Mouse (Mus musculus) thymus, postnatal 14 days (tissue): Measurements from ENCODE around the gene Cd52.

Source experiments
- DNase-seq: peaks from one replicate; pipeline ENCODE4 v3.0.0; 2021

Gene Cd52

GRCm38 (mm10) chr4:134090521-134091224 lies 4.2 kb downstream of the Cd52 start:
- no peak for DNase-seq

- no peak for DNase-seq
Observed at GRCm38 (mm10) chr4:134089029-134089428, 5.9 kb downstream of the Cd52 start.

- peak; percentile 66 for DNase-seq
Observed at GRCm38 (mm10) chr4:134087412-134087811, 7.5 kb downstream of the Cd52 start.

- no peak for DNase-seq
Observed at GRCm38 (mm10) chr4:134084999-134085398, 9.9 kb downstream of the Cd52 start.

GRCm38 (mm10) chr4:134082460-134082859 lies 12.4 kb downstream of the Cd52 start:
- DNase-seq, result no peak

GRCm38 (mm10) chr4:134081730-134082386 lies 13.0 kb downstream of the Cd52 start:
- peak; percentile 90 for DNase-seq

GRCm38 (mm10) chr4:134080674-134081073 lies 14.2 kb downstream of the Cd52 start:
- DNase-seq, result no peak

- peak; percentile 76 for DNase-seq
Observed at GRCm38 (mm10) chr4:134078694-134079093, 16.2 kb downstream of the Cd52 start.

- no peak for DNase-seq
Observed at GRCm38 (mm10) chr4:134068793-134069580, 25.9 kb downstream of the Cd52 start.

- DNase-seq, result no peak
Observed at GRCm38 (mm10) chr4:134067833-134068544, 26.9 kb downstream of the Cd52 start.

GRCm38 (mm10) chr4:134067383-134067782 lies 27.5 kb downstream of the Cd52 start:
- no peak for DNase-seq

- no peak for DNase-seq
Observed at GRCm38 (mm10) chr4:134065431-134066004, 29.4 kb downstream of the Cd52 start.

GRCm38 (mm10) chr4:134062561-134062960 lies 32.3 kb downstream of the Cd52 start:
- no peak for DNase-seq

- peak; percentile 69 for DNase-seq
Observed at GRCm38 (mm10) chr4:134061944-134062446, 32.9 kb downstream of the Cd52 start.

- peak; percentile 81 for DNase-seq
Observed at GRCm38 (mm10) chr4:134061166-134061830, 33.6 kb downstream of the Cd52 start.

- no peak for DNase-seq
Observed at GRCm38 (mm10) chr4:134060135-134060865, 34.6 kb downstream of the Cd52 start, which contains the start of gene Crybg2. Crybg2 (plus strand) TSS chr4:134060815.

GRCm38 (mm10) chr4:134058908-134059307 lies 36.0 kb downstream of the Cd52 start:
- DNase-seq, result no peak

GRCm38 (mm10) chr4:134058166-134058715 lies 36.6 kb downstream of the Cd52 start:
- peak; percentile 60 for DNase-seq

- no peak for DNase-seq
Observed at GRCm38 (mm10) chr4:134053538-134053937, 41.3 kb downstream of the Cd52 start, which contains the start of gene Zfp683. Zfp683 (plus strand) TSS chr4:134053838.

GRCm38 (mm10) chr4:134052560-134052959 lies 42.3 kb downstream of the Cd52 start:
- peak; percentile 46 for DNase-seq

- DNase-seq, result no peak
Observed at GRCm38 (mm10) chr4:134051912-134052311, 43.0 kb downstream of the Cd52 start.
